Mouse (Mus musculus) gastrocnemius, postnatal 4 days (tissue): ENCODE data around the gene Fam166a. TPM values are rescaled to one million over a fixed set of nuclear protein-coding genes. Genes with fewer than 3 reads are reported as not detected.

Experiments
- DNase-seq, 2 experiments: peaks; one replicate each; pipeline ENCODE4 v3.0.0; 2021 to 2022; ENCODE audit warnings: low spot score in 2 of 2, mixed read lengths in 2 of 2
- total RNA-seq, 2 experiments: library from RNA; stranded (reverse); gene quantifications; 2 replicates each; pipeline ENCODE4 v1.2.3; 2021

The Fam166a gene
- total RNA-seq, 2 experiments from 2014 or later, result 0.25 TPM; not detected in 1

GRCm38 (mm10) chr2:25184496-25184895 lies 34.0 kb upstream of the Fam166a start:
- DNase-seq, result no peak

- DNase-seq, result peak in 1 of 2 experiments; percentile 53
These were observed 32.6 kb upstream of the Fam166a start for GRCm38 (mm10) chr2:25185625-25186574.

- DNase-seq, result no peak
These were observed 32.0 kb upstream of the Fam166a start for GRCm38 (mm10) chr2:25186575-25186930.

GRCm38 (mm10) chr2:25187841-25188240 lies 30.7 kb upstream of the Fam166a start:
- no peak for DNase-seq

- peak in 1 of 2 experiments; percentile 77 for DNase-seq
These were observed 25.2 kb upstream of the Fam166a start for GRCm38 (mm10) chr2:25193330-25193770.

GRCm38 (mm10) chr2:25194006-25194405 lies 24.5 kb upstream of the Fam166a start:
- DNase-seq, result no peak

- no peak for DNase-seq
These were observed 23.9 kb upstream of the Fam166a start for GRCm38 (mm10) chr2:25194486-25195171.

- DNase-seq, result peak in 1 of 2 experiments; percentile 38
These were observed 23.1 kb upstream of the Fam166a start for GRCm38 (mm10) chr2:25195211-25196156.

GRCm38 (mm10) chr2:25196172-25196954 lies 22.2 kb upstream of the Fam166a start, which contains the start of gene Tor4a:
Gene Tor4a, minus strand, starts transcription at chr2:25196886.
- peak in 1 of 2 experiments; percentile 40 for DNase-seq

- no peak for DNase-seq
These were observed 21.4 kb upstream of the Fam166a start for GRCm38 (mm10) chr2:25197191-25197590.

GRCm38 (mm10) chr2:25197946-25198345 lies 20.6 kb upstream of the Fam166a start:
- no peak for DNase-seq

GRCm38 (mm10) chr2:25200631-25201030 lies 17.9 kb upstream of the Fam166a start:
- DNase-seq, result no peak

GRCm38 (mm10) chr2:25203631-25204214 lies 14.8 kb upstream of the Fam166a start:
- no peak for DNase-seq

GRCm38 (mm10) chr2:25207593-25207992 lies 11.0 kb upstream of the Fam166a start:
- DNase-seq, result no peak

- DNase-seq, result no peak
These were observed 7.9 kb upstream of the Fam166a start for GRCm38 (mm10) chr2:25210686-25211085.

- peak; percentile 74 to 90 for DNase-seq
These were observed 7.3 kb upstream of the Fam166a start, which contains the start of gene Nelfb for GRCm38 (mm10) chr2:25211121-25211670. Gene Nelfb, minus strand, starts transcription at chr2:25211489.

GRCm38 (mm10) chr2:25213266-25213865 lies 5.2 kb upstream of the Fam166a start:
- no peak for DNase-seq

- no peak for DNase-seq
These were observed 4.1 kb upstream of the Fam166a start, which contains the start of gene Stpg3 for GRCm38 (mm10) chr2:25214444-25214843. Gene Stpg3, minus strand, starts transcription at chr2:25214637.

- DNase-seq, result no peak
These were observed 879 bp upstream of the Fam166a start for GRCm38 (mm10) chr2:25217666-25218065.
